Mouse (Mus musculus) stomach, postnatal 0 days (tissue): ENCODE measurements at regions not wholly inside any gene's neighbourhood (a gene's known extent, or its start where the extent isn't known, plus 50 kb on each side); places are given as distances from the start of the nearest gene placed in this dataset.

Experiments used
- ATAC-seq: fragments of 200-750 bp; cut with Nextera tagmentation; 2 replicates; pipeline ENCODE4 v1.8.0; 2017; ENCODE audit not compliant: low FRiP score, low TSS enrichment
- DNase-seq: peaks from one replicate; pipeline ENCODE4 v3.0.0-alpha.2; 2016; ENCODE audit warnings: low spot score
- H3K27ac ChIP-seq: fragments of 300-500 bp; sonication (generic); replicated peaks from 2 replicates; pipeline ENCODE4 v1.5.1; 2014; ENCODE audit warnings: mild to moderate bottlenecking, control low read depth
- H3K27me3 ChIP-seq: fragments of 300-500 bp; sonication (generic); 2 replicates; pipeline ENCODE4 v1.6.1; 2014; ENCODE audit warnings: low read length; ENCODE audit not compliant: control insufficient read depth, insufficient read depth
- H3K36me3 ChIP-seq: fragments of 300-500 bp; sonication (generic); 2 replicates; pipeline ENCODE4 v1.6.1; 2014; ENCODE audit warnings: low read length, mixed read lengths; ENCODE audit not compliant: control insufficient read depth, insufficient read depth
- H3K4me1 ChIP-seq: fragments of 300-500 bp; sonication (generic); replicated peaks from 2 replicates; pipeline ENCODE4 v1.6.1; 2014; ENCODE audit warnings: antibody characterized with exemption; ENCODE audit not compliant: control insufficient read depth, insufficient read depth
- H3K4me2 ChIP-seq: fragments of 300-500 bp; sonication (generic); replicated peaks from 2 replicates; pipeline ENCODE4 v1.6.1; 2014; ENCODE audit warnings: low read depth, mild to moderate bottlenecking, control low read depth, moderate library complexity
- H3K4me3 ChIP-seq: fragments of 300-500 bp; sonication (generic); 2 replicates; pipeline ENCODE4 v1.5.1; 2014; ENCODE audit warnings: low read depth, low read length, control low read depth
- H3K9ac ChIP-seq: fragments of 300-500 bp; sonication (generic); 2 replicates; pipeline ENCODE4 v1.6.1; 2014; ENCODE audit warnings: mild to moderate bottlenecking, low read length, control low read depth, mixed read lengths
- H3K9me3 ChIP-seq: fragments of 300-500 bp; sonication (generic); 2 replicates; pipeline ENCODE4 v1.6.1; 2016; ENCODE audit warnings: low read length; ENCODE audit not compliant: control insufficient read depth
- CTCF ChIP-seq: IDR thresholded peaks from 2 replicates; pipeline ENCODE4 v1.5.1; 2016; ENCODE audit warnings: antibody characterized with exemption, low read depth, mild to moderate bottlenecking, moderate library complexity
- EP300 ChIP-seq: optimal IDR thresholded peaks from 2 replicates; pipeline ENCODE3; 2016; ENCODE audit warnings: antibody characterized with exemption
- WGBS: fragments of 180-500 bp; shearing (Covaris S2); extraction: QIAGEN DNeasy Blood & Tissue Kit; methylation state at CpG from one replicate; pipeline ENCODE4 v1.1.7; 2014; 5-methylcytosine and 5-hydroxymethylcytosine counted together

- TF ChIP-seq EP300 (no peak), CTCF (no peak)
- H3K4me2 ChIP-seq: no peak overlapping the region
- no peak overlapping the region for H3K4me3 ChIP-seq
- H3K9ac ChIP-seq: no peak overlapping the region
- no peaks in the 10 kb centered on the region for H3K4me1 ChIP-seq
- H3K9me3 ChIP-seq: no peaks in the 10 kb centered on the region
- WGBS: 73% methylated on average over 2 of the region's 2 CpGs
- H3K36me3 ChIP-seq: no peaks in the 10 kb centered on the region
- ATAC-seq (no peak), DNase-seq (no peak)
- no peaks in the 10 kb centered on the region for H3K27me3 ChIP-seq
- H3K27ac ChIP-seq: no peak overlapping the region
Measured at GRCm38 (mm10) chr15:67845707-67846106, 1345.0 kb upstream of the Lrrc6 start.

- H3K4me2 ChIP-seq: no peak overlapping the region
- WGBS: 71% methylated on average over 3 of the region's 3 CpGs
- H3K9ac ChIP-seq: no peak overlapping the region
- TF ChIP-seq EP300 (no peak), CTCF (no peak)
- no peak for ATAC-seq
- H3K9me3 ChIP-seq: no peaks in the 10 kb centered on the region
- no peak overlapping the region for H3K27ac ChIP-seq
- no peaks in the 10 kb centered on the region for H3K27me3 ChIP-seq
- no peaks in the 10 kb centered on the region for H3K36me3 ChIP-seq
- H3K4me3 ChIP-seq: no peak overlapping the region
- H3K4me1 ChIP-seq: no peaks in the 10 kb centered on the region
- no peak for DNase-seq
Measured at GRCm38 (mm10) chr15:67840671-67841070, 1340.0 kb upstream of the Lrrc6 start.

GRCm38 (mm10) chr15:67825796-67826484 is 1325.2 kb upstream of the Lrrc6 start:
- Histone ChIP-seq H3K36me3 (no peaks in the 10 kb centered on the region), H3K4me3 (no peak overlapping the region), H3K9ac (no peak overlapping the region), H3K4me2 (no peak overlapping the region), H3K27me3 (no peaks in the 10 kb centered on the region), H3K27ac (no peak overlapping the region), H3K9me3 (no peaks in the 10 kb centered on the region), H3K4me1 (no peaks in the 10 kb centered on the region)
- ATAC-seq (no peak), DNase-seq (no peak)
- TF ChIP-seq EP300 (no peak), CTCF (no peak)
- 44% methylated on average over 4 of the region's 4 CpGs for whole genome bisulfite sequencing

GRCm38 (mm10) chr15:67823226-67823625 is 1322.5 kb upstream of the Lrrc6 start:
- Histone ChIP-seq H3K36me3 (no peaks in the 10 kb centered on the region), H3K9me3 (no peaks in the 10 kb centered on the region), H3K4me1 (no peaks in the 10 kb centered on the region), H3K4me2 (no peak overlapping the region), H3K4me3 (no peak overlapping the region), H3K9ac (no peak overlapping the region), H3K27ac (no peak overlapping the region), H3K27me3 (no peaks in the 10 kb centered on the region)
- ATAC-seq (no peak), DNase-seq (no peak)
- no peak for TF ChIP-seq CTCF
- no peak for TF ChIP-seq EP300
- 58% methylated on average over 3 of the region's 3 CpGs for WGBS

GRCm38 (mm10) chr15:67799871-67800270 is 1299.2 kb upstream of the Lrrc6 start:
- 69% methylated on average over 1 of the region's 1 CpGs for WGBS
- TF ChIP-seq EP300: no peak
- no peak for TF ChIP-seq CTCF

GRCm38 (mm10) chr15:67795578-67795977 is 1294.9 kb upstream of the Lrrc6 start:
- Histone ChIP-seq H3K36me3 (no peaks in the 10 kb centered on the region), H3K9me3 (no peaks in the 10 kb centered on the region), H3K27me3 (no peaks in the 10 kb centered on the region), H3K27ac (no peak overlapping the region), H3K4me2 (no peak overlapping the region), H3K4me3 (no peak overlapping the region), H3K4me1 (no peaks in the 10 kb centered on the region), H3K9ac (no peak overlapping the region)
- TF ChIP-seq CTCF (no peak), EP300 (no peak)
- WGBS: 70% methylated on average over 2 of the region's 2 CpGs
- ATAC-seq (no peak), DNase-seq (no peak)

More at GRCm38 (mm10) chr15:67799871-67800270, 1299.2 kb upstream of the Lrrc6 start:
- no peaks in the 10 kb centered on the region for H3K4me1 ChIP-seq
- no peak for DNase-seq
- no peaks in the 10 kb centered on the region for H3K9me3 ChIP-seq
- H3K36me3 ChIP-seq: no peaks in the 10 kb centered on the region
- no peaks in the 10 kb centered on the region for H3K27me3 ChIP-seq
- ATAC-seq: no peak
- no peak overlapping the region for H3K27ac ChIP-seq
- no peak overlapping the region for H3K4me2 ChIP-seq
- no peak overlapping the region for H3K9ac ChIP-seq
- H3K4me3 ChIP-seq: no peak overlapping the region
